Mouse (Mus musculus): Measurements from ENCODE around the gene Znrf1. TPM values are rescaled to one million over a fixed set of nuclear protein-coding genes. Genes with fewer than 3 reads are reported as not detected.
A peak's percentile ranks its signal among the peaks of the same experiment; 100 is the strongest.

Gene Znrf1
- total and polyA plus RNA-seq, 3 experiments, result 34.7 to 105 (median 37.3) TPM

DNA sequence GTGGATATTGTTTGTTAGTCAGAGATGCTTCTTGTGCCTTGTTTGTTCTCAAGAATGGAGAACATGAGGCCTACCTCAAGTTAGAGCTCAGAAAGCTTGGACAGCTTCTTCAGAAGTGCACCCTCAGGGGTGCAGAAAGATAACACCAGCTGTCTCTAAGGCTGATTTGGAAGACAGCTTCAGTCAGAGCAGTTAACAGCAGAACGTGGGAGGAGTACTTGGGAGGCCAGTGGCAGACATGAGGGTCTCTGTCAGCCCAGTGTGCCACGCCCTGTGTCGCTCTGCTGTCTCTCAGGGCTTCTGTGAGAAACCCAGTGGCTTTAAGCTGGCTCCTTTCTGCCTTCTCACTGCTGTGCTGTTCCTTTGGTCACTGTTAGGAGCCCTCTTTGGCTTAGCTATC is 32.1 kb downstream of the Znrf1 start:
- DNase-seq, result no peak

DNA sequence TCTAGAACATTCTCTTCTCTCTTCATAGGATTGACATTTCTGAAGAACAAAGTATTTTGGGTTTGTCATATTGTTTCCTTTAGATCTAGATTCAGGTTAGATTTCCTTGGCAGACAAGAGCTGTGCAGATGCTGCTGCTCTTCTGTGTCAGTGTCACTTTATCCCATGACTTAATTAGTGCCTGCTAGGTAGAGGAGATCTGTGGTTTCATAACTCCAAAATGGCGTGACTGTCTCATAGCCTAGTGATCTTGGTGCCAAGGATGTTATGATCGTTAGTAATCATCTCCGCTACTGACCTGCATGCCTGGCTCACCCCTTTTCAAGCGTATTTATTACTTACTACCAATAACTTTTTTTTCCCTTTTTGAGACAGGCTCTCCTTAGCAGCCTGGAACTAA is 34.0 kb downstream of the Znrf1 start:
- DNase-seq, result no peak

DNA sequence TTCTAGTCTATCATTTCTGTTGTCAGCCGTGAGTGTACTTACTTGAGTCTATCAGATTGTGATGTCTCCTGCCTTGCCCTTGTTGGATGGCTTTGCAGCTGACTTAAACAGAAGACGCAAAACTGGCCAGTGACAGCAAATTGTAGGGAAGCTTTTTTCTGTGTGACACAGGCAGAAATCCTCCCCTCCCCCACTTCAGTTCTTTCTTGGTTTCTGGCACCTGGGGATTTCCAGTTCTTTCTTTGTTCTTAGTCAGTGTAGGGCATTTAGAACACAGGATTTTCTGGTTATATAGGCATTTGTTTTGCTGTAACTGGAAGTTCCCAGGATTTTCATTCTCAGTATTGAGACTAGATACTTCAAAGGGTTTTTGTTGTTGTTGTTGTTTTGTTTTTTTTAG is 34.5 kb downstream of the Znrf1 start:
- DNase-seq, result no peak

DNA sequence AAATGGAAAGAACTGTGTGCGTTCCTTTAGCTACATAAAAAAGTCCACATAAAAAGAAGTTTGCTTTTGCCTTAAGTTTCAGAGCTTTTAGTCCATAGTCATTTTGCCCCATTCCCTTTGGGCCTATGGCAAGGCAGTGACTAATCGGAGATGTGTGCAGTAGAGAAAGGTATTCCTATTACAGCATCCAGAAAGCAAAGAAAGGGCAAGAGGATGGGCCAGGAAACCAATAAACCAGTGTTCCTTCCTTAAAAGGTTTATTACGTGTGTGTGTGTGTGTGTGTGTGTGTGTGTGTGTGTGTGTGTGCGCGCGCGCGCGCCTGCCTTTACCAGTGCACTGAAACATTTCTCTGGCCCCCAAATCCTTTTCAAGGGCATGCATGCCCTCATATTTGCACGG is 35.8 kb downstream of the Znrf1 start:
- no peak for DNase-seq

DNA sequence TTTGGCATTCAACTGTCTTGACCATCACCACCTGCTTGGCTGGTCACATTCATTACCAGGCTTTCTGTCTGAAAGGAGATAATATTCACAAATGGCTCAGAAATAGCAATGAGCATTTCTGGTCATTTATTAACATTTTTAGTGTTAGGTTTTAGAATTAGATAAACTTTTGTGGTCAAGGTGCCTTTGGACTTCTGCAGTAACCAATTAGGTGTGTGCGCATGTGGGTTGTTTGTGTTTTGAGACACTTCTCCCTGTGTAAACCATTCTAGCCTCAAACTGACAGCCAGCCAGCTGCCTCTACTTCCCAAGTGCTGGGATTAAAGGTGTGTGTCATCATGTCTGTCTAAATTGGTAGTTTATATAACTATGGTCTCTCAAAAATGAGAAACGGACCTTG is 36.5 kb downstream of the Znrf1 start:
- DNase-seq, result no peak

DNA sequence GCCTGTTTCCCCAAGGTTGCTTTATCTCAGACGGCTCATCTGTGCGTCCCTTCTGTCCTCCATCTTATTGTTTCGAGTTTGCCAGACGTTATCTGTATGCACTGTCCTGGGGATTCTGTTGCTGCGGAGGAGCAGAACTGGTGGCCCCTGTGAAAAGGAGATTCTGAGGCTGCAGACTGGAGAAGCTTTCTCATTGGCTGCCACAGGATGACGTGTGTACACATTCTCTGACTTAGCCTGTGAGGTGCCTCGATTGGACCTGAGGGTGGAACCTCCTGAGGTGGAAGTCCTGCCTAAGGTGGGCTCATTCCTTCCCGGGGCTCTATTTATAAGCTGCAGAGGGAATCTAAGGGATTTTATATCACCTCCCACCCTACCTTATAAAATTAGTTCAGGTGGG is 37.7 kb downstream of the Znrf1 start:
- no peak for DNase-seq

DNA sequence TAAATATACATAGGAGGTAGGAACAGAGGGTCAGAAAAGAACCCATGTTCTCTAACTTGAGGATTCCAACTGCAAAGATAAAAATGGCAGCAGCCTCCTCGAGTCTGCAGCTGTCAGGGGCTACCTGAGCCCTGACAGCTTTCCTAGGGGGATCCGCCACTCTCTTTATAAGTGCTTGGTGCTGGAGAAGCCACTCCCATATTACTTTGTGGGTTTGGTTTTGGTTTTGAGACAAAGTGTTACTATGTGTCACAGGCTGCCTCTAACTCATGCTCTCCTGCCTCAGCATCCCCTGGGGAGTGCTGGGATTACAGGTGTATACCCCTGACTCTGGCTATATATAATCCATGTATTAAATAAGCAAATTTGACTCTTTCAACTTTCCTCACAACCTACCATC is 38.1 kb downstream of the Znrf1 start:
- no peak for DNase-seq

DNA sequence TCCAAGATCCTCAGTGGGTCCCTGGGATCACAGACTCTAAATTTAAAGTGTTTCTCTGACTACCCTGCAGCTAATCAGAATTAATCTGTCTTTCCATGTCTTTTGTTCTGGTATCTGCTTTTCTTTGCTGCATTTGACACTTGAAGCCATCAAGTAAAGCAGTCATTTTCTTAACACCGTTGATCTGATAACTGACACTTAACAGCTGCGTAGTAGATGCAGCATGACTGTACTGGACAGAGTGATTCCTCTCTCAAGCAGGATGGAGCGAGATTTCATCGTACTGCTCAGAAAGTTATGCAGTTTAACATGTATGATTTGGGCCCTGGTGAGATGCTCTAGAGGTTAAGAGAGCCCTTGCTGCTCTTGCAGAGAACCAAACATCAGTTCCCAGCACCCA is 39.6 kb downstream of the Znrf1 start:
- no peak for DNase-seq

DNA sequence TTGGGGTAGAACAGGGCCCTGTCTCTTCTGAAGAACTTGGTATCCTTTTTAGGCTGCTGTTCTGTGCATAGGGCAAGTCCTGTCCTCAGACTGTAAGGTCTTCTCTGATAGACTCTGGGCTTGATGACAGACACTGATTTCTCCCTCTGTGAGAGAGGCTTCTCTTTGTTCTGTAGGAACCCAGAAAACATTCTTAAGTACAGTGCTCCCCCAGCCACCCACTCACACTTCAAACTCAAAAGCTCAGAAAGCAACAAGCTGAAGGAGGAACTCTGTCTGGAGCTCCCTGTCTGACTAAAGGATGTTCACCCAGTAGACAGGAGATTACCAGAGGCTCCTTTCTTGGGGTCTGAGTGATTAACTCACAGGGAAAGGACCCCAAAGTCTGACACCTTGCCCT is 40.6 kb downstream of the Znrf1 start:
- DNase-seq, result no peak

DNA sequence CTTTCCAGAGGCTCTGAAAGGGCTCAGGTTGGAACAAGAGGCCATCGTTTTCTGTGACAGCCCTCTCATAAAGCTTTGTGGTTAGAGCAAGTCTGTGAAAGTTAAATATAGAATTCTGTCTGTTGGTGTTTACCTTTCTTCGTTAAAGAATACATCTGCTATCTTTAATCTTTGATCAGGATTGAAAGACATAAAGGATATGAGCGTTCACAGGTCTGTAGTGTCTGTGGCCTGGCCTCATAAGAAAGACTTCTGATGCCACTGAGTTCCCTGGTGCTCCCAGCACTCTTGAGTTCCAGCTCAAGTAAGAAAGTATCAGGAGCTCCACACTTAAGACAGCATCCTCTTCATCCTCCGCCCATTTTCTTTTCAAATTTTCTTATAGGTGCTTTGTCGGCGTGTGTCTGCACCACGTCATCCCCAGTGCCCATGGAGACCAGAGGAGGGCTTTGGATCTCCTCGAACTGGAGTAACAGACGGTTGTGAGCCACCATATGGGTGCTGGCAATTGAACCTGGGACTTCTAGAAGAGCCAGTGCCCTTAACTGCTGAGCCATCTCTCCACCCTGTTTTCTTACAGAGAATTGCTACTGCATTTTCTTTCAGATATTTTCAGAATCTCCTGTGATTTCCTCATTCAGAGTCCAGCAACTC is 42.1 kb downstream of the Znrf1 start:
- no peak for DNase-seq

DNA sequence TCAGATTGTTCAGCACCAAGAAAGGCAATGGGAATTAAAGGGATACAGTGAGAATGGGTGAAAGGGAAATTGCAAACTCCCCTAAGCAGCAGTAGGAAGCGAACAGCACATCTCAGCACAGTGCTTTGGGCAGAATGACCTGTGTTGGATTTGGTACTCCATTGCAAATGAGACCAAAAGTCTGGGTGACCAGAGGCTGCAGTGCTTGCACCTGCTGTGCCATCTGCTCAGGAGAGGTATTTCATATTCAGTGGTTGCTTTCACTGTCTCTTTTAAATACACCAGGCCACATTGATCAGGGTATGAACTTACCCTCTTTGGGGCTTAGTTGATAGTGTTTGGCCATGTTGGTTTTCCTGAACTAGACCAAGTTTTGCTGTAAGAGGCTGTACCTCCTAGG is 43.4 kb downstream of the Znrf1 start:
- DNase-seq, result no peak

DNA sequence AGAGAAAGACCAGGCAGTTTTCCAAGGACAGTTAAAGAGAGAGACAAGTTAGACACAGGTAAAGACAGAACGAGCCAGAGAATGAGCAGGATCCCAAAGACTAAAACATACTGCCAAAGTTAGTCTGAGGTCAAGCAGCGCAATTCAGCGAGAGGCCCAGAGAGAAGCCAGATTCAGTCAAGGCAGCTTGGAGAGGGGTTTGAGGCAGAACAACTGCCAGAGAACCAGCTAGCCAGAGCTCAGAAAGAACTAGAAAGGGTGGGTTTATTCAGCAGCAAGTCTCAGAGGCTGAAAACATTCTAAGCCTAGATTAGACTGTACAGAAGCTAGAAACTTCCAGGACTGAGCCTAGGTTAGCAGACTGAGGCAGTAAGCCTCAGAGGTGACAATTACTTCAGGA is 44.4 kb downstream of the Znrf1 start:
- no peak for DNase-seq

DNA sequence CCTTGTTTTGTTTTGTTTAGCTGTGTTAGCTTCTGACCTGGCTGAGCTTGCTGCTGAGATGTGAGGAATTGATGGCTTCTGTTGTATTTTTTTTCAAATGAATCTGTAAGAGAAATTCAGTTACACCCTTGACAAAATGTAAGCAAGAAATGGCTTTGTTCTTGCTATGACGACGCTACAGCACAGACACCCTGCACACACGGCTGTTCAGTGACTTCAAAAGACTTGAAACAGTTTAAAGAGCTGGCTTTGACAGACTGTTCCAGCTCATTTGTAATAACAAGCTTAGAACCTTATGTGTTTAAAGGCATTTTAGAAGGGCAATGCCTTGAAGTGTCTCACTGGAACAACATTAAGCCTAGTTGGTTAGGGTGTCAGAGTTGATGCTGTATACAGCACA is 46.5 kb downstream of the Znrf1 start:
- no peak for DNase-seq

DNA sequence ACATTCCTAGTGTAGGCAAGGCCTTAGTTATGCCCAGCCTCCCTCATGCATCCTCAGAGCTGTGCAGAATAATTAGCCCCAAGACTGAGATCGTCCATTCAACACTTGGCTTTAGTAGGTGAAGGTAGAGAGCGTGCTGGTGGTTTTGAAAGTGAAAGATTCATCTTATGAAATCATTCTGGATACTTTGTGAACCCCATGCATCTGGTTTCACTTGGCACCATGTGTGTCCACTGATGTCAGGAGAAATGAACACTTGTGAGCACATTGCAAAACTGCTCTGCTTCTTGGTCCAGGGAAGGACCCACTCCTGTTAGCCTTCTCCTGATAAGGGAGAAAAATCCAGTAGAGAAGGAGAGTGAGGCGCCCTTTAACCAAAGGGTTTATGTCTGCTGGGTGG is 49.0 kb downstream of the Znrf1 start:
- no peak for DNase-seq

DNA sequence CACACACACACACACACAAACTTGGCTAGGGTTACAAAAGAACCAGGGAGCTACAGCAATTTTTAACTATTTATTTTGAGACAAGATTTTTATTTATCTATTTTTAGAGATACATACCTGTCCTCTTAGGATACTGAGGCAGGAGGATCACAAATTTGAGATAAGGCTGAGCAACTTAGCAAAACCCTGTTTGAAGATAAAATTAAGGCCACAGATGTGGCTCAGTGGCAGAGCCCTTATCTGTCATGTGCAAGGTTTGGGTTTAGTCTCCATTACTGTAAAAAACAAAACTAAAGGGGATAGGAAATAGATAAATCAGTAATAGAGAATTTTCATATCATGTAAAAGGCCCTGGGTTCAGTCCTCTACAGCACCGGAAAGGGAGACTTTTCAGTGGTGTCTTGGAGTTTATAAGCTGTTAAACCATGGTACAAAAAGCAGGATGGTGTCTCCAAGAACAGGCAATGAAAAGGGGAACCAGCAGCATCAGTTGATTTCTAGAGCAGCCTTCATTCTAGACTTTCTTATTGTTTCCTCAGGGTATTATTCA is 51.7 kb downstream of the Znrf1 start:
- no peak for DNase-seq

DNA sequence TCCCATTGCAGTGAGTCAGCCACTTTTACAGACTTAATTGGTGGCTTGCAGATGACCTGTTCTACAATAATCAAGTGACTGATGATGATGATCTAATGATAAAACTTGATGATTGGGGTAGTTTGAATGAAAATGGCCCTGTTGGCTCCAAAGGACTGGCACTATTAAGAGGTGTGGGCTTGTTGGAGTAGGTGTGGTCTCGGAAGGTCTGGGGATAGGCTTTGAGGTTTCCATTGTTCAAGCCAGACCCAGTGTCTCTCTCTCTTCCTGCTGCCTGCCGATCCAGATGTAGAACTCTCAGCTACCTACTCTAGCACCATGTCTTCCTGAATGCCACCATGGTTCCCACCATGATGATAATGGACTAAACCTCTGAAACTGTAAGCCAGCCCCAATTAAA is 52.4 kb downstream of the Znrf1 start:
- DNase-seq, result no peak

DNA sequence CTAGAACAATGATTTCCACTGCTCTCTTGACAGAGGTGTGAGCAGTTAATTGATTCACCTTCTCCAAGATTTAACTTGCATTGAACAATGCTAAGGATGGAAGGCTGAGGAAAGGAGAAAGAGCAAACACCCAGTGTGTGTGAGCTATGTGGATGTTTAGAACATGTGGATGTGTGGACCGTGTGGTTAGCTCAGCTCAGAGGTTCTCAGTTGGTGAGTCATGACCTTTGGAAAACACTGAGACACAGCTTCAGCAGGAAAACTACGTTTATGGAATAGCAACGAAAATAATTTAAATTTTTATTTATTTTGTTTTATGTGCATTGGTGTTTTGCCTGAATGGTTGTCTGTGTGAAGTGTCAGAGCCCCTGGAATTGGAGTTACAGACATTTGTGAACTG is 54.3 kb downstream of the Znrf1 start:
- no peak for DNase-seq

DNA sequence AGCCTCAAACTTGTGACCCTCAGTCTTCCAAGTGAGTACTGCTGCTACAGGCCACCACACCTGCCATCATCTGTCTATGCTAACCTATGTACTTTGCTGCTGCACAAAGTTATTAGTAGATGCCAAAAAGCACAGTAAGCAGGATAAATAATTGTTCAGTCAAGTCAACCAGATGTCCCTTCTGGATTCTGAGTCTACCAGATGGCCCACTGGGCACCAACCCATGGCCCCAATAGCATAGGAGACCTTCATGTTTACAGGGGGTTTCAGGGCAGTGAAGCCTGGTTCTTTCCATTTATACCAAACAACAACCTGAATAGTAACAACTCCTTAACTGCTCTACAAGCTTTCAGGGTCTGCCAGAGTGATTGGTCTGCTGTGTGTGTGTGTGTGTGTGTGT is 55.3 kb downstream of the Znrf1 start:
- DNase-seq, result no peak

DNA sequence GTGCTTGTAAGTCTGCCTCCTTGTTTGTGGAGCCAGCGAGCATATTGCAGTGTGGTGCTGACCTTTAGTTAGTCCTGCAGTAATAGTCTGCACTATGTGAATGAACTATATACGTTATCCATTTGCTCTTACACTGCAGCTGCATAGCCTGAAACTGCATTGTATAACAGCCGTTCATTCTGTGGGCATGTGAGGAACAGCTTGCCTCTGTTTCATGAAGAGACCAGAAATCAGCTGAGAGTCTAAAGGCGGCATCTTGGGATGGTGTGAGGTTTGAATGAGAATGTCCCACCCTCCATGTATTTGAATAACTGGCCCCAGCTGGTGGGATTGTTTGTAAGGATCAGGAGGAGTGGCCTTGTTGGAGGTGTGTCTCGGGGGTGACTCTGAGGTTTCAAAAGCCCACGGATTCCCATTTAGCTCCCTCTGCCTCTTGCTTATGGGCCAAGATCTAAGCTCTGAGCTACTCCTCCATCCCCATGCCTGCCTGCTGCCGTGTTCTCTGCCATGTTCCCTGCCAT is 56.6 kb downstream of the Znrf1 start:
- no peak for DNase-seq

DNA sequence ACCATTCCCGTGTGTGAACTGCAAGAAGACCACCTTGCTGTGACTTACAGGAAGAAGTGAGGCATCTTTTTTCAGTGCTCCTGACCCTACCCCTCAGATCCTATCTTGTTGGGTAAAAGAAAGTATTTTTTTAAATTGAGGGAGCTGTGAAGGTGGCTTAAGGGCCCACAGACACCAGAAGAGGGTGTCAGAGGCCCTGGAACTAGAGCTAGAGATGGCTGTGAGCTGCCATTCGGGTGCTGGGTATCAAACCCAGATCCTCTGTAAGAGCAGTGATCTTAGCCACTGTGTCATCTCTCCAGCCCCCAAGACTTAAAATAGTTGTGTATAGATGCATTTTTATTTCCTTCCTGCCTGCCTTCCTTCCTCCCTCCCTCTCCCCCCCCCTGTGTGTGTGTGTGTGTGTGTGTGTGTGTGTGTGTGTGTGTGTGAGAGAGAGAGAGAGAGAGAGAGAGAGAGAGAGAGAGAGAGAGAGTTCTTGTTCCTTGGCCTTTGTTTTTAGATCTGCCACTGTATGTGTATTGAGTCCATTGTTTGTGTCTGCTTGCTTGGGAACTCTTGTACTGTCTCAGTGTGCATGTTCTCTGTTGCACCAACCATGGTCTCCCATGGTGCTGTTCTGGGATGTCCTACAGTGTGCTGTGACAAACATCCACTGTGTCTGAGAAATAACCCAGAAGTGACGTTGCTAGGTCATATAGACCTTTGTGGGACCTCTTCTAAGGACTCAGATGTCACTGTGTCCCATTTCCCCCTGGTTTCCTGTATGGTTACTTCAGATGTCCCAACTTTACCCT is 58.3 kb downstream of the Znrf1 start:
- DNase-seq, result no peak

DNA sequence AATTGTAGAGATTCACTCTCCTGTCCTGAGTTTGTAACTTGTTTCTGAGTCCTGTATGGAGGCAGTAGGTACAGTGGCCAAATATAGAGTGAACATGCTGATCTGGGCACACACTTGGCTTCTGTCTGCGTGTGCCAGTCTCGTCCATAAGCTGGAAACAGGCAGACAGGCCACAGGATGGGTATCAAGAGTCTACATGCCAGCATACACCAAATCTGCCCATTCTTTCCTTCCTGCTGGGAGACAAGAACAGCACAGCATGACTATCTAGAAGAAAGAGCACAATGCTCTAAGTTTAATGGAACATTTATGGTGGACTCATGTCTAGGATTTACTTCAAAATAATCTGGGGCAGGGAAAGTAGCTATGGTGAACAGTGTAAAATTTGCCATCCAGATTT is 59.1 kb downstream of the Znrf1 start:
- no peak for DNase-seq

DNA sequence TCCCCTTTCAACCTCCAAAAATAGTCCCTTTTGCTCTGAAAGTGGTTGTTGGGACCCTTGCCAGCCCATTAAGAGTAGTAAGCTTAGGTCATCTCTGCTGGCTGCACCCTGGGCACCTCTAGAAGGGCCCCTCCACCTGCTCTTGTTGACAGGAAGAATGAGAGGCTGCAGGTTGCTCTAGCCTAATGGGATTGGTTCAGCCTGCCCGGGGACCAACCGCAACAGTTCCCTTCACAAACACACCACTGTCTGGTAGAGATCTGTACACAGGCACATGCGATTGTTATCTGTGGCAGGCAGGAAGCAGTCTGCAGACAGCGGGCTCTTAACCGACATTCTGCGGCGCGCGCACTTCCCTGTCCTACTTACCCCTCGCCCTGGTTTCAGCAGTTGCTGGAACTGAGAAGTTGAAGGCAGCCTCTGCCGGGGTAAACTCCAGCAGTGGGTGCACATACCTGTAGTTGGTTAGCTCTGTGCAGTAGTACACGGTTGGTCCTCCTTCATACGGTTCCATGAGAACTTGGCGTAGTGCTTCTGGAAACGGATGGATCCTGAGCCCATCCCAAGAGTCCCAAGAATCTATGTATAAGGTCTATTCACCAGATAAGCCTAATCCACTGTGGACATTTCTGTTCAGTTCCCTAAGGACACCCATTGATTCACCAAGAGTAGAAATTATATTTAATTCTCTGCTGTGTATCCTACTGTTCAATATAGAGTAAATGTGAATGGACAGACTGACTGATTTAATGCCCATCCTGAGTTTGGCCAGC is 60.0 kb downstream of the Znrf1 start:
- peak; percentile 35 for DNase-seq

DNA sequence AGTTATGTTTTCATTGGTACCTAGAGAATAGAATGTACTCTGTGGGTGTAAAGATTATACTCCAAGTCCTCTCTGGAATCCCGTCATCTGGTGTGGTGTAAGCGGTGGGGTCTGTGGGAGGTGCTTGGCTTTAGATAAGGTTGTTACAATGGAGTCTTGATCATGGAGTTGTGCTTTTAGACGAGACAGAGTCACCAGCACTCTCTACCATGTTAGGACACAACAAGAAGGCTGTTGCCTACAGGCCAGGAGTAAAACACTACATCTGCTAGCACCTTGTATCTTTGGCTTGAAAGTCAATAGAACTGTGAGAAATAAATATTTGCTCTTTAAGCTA is 60.6 kb downstream of the Znrf1 start:
- DNase-seq, result no peak

Measured in adrenal gland, adult 2 months (tissue).